Mouse (Mus musculus): ENCODE measurements around the gene Marc1.

Marc1 gene

GRCm38 (mm10) chr1:184752671-184753070 is 58.4 kb downstream of the Marc1 start:
- DNase-seq = peak; percentile 19

- DNase-seq = peak; percentile 93
These were observed 60.9 kb downstream of the Marc1 start for GRCm38 (mm10) chr1:184750114-184750664.

- DNase-seq = peak; percentile 99
These were observed 62.4 kb downstream of the Marc1 start for GRCm38 (mm10) chr1:184748692-184749152.

GRCm38 (mm10) chr1:184737876-184738479 is 73.1 kb downstream of the Marc1 start:
- DNase-seq = peak; percentile 94

GRCm38 (mm10) chr1:184737228-184737627 is 73.9 kb downstream of the Marc1 start:
- DNase-seq = peak; percentile 78

All from heart, adult 11 months (tissue).